Mouse (Mus musculus): ENCODE data around the gene Hspa1a. TPM values are rescaled to one million over a fixed set of nuclear protein-coding genes. Genes with fewer than 3 reads are reported as not detected.
"Not testable (repeated sequence)": the region's sequence is repeated elsewhere in the genome, so short reads cannot be mapped to it uniquely, and the experiment has no call there.

Hspa1a gene
- total RNA-seq, 2 experiments from 2014 or later = 14.5 to 17.2 TPM

- no peak overlapping the region for H3K4me3 ChIP-seq
- peak; percentile 60 for TF ChIP-seq CTCF (IDR thresholded peaks at IDR 0.05)
- DNase-seq (ENCODE audit: extremely low spot score in 1 of 2, low spot score in 2 of 2) = no peak
- intact Hi-C loops (cut with DNase I) = loop anchor here (1.0 kb wide), 1 partner anchor 24 kb away; no protein-coding TSS in a partner anchor
- H3K27ac ChIP-seq = no peak overlapping the region
Measured at GRCm38 (mm10) chr17:34956340-34956739, 15.6 kb downstream of the Hspa1a start.

- intact Hi-C loops (cut with DNase I) = loop anchor here (1.0 kb wide), 1 partner anchor 24 kb away; no protein-coding TSS in a partner anchor
- H3K4me3 ChIP-seq = no peak overlapping the region
- H3K27ac ChIP-seq = no peak overlapping the region
- no peak for TF ChIP-seq CTCF (IDR thresholded peaks at IDR 0.05)
- DNase-seq (ENCODE audit: extremely low spot score in 1 of 2, low spot score in 2 of 2) = no peak
Measured at GRCm38 (mm10) chr17:34955884-34956283, 16.1 kb downstream of the Hspa1a start.

- DNase-seq (ENCODE audit: extremely low spot score in 1 of 2, low spot score in 2 of 2) = no peak
- intact Hi-C loops (cut with DNase I) = no loop called here
- H3K27ac ChIP-seq = no peak overlapping the region
- H3K4me3 ChIP-seq = no peak overlapping the region
- no peak for TF ChIP-seq CTCF (IDR thresholded peaks at IDR 0.05)
Measured at GRCm38 (mm10) chr17:34954831-34955230, 17.1 kb downstream of the Hspa1a start.

- no peak for DNase-seq (ENCODE audit: extremely low spot score in 1 of 2, low spot score in 2 of 2)
- intact Hi-C loops (cut with DNase I) = no loop called here
Measured at GRCm38 (mm10) chr17:34953904-34954303, 18.1 kb downstream of the Hspa1a start.

GRCm38 (mm10) chr17:34953258-34953657, 18.7 kb downstream of the Hspa1a start:
- no peak for DNase-seq (ENCODE audit: extremely low spot score in 1 of 2, low spot score in 2 of 2)
- intact Hi-C loops (cut with DNase I) = no loop called here
- no peak overlapping the region for H3K27ac ChIP-seq
- no peak for TF ChIP-seq CTCF (IDR thresholded peaks at IDR 0.05)
- no peak overlapping the region for H3K4me3 ChIP-seq

More at GRCm38 (mm10) chr17:34953904-34954303, 18.1 kb downstream of the Hspa1a start:
- TF ChIP-seq CTCF (IDR thresholded peaks at IDR 0.05) = no peak
- Histone ChIP-seq H3K4me3 (no peak overlapping the region), H3K27ac (no peak overlapping the region)

- Histone ChIP-seq H3K27ac (peak overlapping the region; percentile 97), H3K4me3 (peak overlapping the region; percentile 61)
- intact Hi-C loops (cut with DNase I) = loop anchor here (1.0 kb wide), 1 partner anchor 29 kb away; the partner anchor contains the start of gene Lsm2
- DNase-seq (ENCODE audit: extremely low spot score in 1 of 2, low spot score in 2 of 2) = peak; percentile 73 to 79
- peak; percentile 74 for TF ChIP-seq CTCF (IDR thresholded peaks at IDR 0.05)
Measured at GRCm38 (mm10) chr17:34952378-34953040, 19.4 kb downstream of the Hspa1a start.

- peak overlapping the region; percentile 97 for H3K27ac ChIP-seq
- no peak for TF ChIP-seq CTCF (IDR thresholded peaks at IDR 0.05)
- DNase-seq (ENCODE audit: extremely low spot score in 1 of 2, low spot score in 2 of 2) = peak; percentile 24 to 53
- H3K4me3 ChIP-seq = peak overlapping the region; percentile 61
- intact Hi-C loops (cut with DNase I) = loop anchor here (1.0 to 2.0 kb wide), 3 partner anchors 21 to 101 kb away; partner anchors contain the start of genes Lsm2, Nelfe, Neu1 and Skiv2l
Measured at GRCm38 (mm10) chr17:34951636-34952377, 20.1 kb downstream of the Hspa1a start.

- DNase-seq (ENCODE audit: extremely low spot score in 1 of 2, low spot score in 2 of 2) = no peak
- TF ChIP-seq CTCF (IDR thresholded peaks at IDR 0.05) = peak; percentile 41
- Histone ChIP-seq H3K27ac (peak overlapping the region; percentile 97), H3K4me3 (peak overlapping the region; percentile 61)
- intact Hi-C loops (cut with DNase I) = loop anchor here (2.0 kb wide), 2 partner anchors 20 to 100 kb away; partner anchors contain the start of genes Nelfe, Neu1 and Skiv2l
Measured at GRCm38 (mm10) chr17:34950514-34951455, 21.2 kb downstream of the Hspa1a start.

GRCm38 (mm10) chr17:34949553-34949969, 22.4 kb downstream of the Hspa1a start:
- Histone ChIP-seq H3K4me3 (no peak overlapping the region), H3K27ac (no peak overlapping the region)
- no peak for TF ChIP-seq CTCF (IDR thresholded peaks at IDR 0.05)
- no peak for DNase-seq (ENCODE audit: extremely low spot score in 1 of 2, low spot score in 2 of 2)
- intact Hi-C loops (cut with DNase I) = no loop called here

- intact Hi-C loops (cut with DNase I); H3K27ac ChIP-seq; H3K4me3 ChIP-seq; DNase-seq (ENCODE audit: extremely low spot score in 1 of 2, low spot score in 2 of 2): not testable (repeated sequence)
Measured at GRCm38 (mm10) chr17:34948721-34949552, 23.0 kb downstream of the Hspa1a start.

Measured in left cerebral cortex, adult 2 months (tissue).